Mouse (Mus musculus) small intestine, adult 2 months (tissue): ENCODE measurements around the gene Tktl2.

ENCODE experiments used
- CTCF ChIP-seq: fragments of 200-500 bp; IDR thresholded peaks from 2 replicates; pipeline ENCODE4 v1.5.1; 2012; ENCODE audit warnings: low read depth, mild to moderate bottlenecking, control low read depth, inconsistent platforms, low read length, moderate library complexity, mixed read lengths; ENCODE audit not compliant: insufficient replicate concordance, insufficient read length; ENCODE audit errors: extremely low read depth
- POLR2A ChIP-seq: fragments of 200-500 bp; IDR thresholded peaks from 2 replicates; pipeline ENCODE4 v1.6.1; 2012; ENCODE audit warnings: low read depth, mild to moderate bottlenecking, control low read depth, inconsistent platforms, low read length, moderate library complexity

- TF ChIP-seq POLR2A = no peak
- TF ChIP-seq CTCF = no peak
Measured at GRCm38 (mm10) chr8:66550092-66550491, 38.5 kb downstream of the Tktl2 start.
